Mouse (Mus musculus): ENCODE results near the gene Phlpp2. TPM values are rescaled to one million over a fixed set of nuclear protein-coding genes. Genes with fewer than 3 reads are reported as not detected.

Gene Phlpp2
- 2.2 and 2.7 TPM in 2 replicates for polyA plus RNA-seq (2012; rRNA removed)

GRCm38 (mm10) chr8:109868003-109868679, at the start of gene Phlpp2:
Gene Phlpp2 (plus strand): TSS chr8:109868542.
- peak within 1 kb of the TSS; percentile 64 for H3K4me3 ChIP-seq (ENCODE audit: control insufficient read depth, insufficient read depth, low read length)
- WGBS: 4% methylated on average over 42 of the region's 42 CpGs
- TF ChIP-seq POLR2A (IDR thresholded peaks at IDR 0.05; ENCODE audit: control insufficient read depth, extremely low read depth, insufficient read depth, low read length, poor library complexity) (peak; percentile 25; the same call in 1 of the 2 replicates), CTCF (IDR thresholded peaks at IDR 0.05; ENCODE audit: borderline replicate concordance, control insufficient read depth, extremely low read depth, insufficient read depth, low read length, poor library complexity) (no peak)
- H3K4me1 ChIP-seq (replicated peaks; ENCODE audit: control insufficient read depth, insufficient read depth, low read length): peaks cover 6% of the 10 kb centered on the region
- H3K27me3 ChIP-seq (ENCODE audit: control insufficient read depth, insufficient read depth, low read length): no peaks in the 10 kb centered on the region; the same call in 1 of the 2 replicates
- no peaks in the 10 kb centered on the region for H3K36me3 ChIP-seq (ENCODE audit: control insufficient read depth, insufficient read depth, low read length)
- H3K27ac ChIP-seq (ENCODE audit: control insufficient read depth, insufficient read depth, low read length): no peak within 1 kb of the TSS
- DNase-seq: peak; percentile 91

- H3K36me3 ChIP-seq (ENCODE audit: control insufficient read depth, insufficient read depth, low read length): peaks cover 17% of the 10 kb centered on the region
- H3K27me3 ChIP-seq (ENCODE audit: control insufficient read depth, insufficient read depth, low read length): no peaks in the 10 kb centered on the region
- DNase-seq: no peak
- H3K4me1 ChIP-seq (replicated peaks; ENCODE audit: control insufficient read depth, insufficient read depth, low read length): no peaks in the 10 kb centered on the region
- 95% methylated on average over 2 of the region's 2 CpGs for WGBS
- H3K27ac ChIP-seq (ENCODE audit: control insufficient read depth, insufficient read depth, low read length): no peak overlapping the region
- no peak for TF ChIP-seq POLR2A (IDR thresholded peaks at IDR 0.05; ENCODE audit: control insufficient read depth, extremely low read depth, insufficient read depth, low read length, poor library complexity)
- TF ChIP-seq CTCF (IDR thresholded peaks at IDR 0.05; ENCODE audit: borderline replicate concordance, control insufficient read depth, extremely low read depth, insufficient read depth, low read length, poor library complexity): no peak
- H3K4me3 ChIP-seq (ENCODE audit: control insufficient read depth, insufficient read depth, low read length): no peak overlapping the region
Measured at GRCm38 (mm10) chr8:109823561-109823960, 44.8 kb upstream of the Phlpp2 start.

DNA sequence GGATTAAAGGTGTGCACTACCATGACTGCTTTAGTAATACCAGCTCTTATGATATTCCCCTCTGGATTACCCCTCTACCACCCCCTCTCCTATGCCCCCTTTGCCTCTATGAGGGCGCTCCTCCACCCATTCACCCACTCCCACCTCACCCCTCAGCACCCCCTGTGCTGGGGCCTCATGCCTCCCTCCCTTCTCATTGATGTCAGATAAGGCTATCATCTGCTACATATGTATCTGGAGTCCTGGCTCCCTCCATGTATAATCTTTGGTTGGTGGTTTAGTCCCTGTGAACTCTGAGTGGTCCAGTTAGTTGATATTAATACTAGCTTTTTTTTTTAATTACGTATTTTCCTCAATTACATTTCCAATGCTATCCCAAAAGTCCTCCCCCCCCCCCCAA, 28.5 kb upstream of the Phlpp2 start:
- Histone ChIP-seq H3K27me3 (ENCODE audit: control insufficient read depth, insufficient read depth, low read length) (no peaks in the 10 kb centered on the region), H3K4me1 (replicated peaks; ENCODE audit: control insufficient read depth, insufficient read depth, low read length) (no peaks in the 10 kb centered on the region)

DNA sequence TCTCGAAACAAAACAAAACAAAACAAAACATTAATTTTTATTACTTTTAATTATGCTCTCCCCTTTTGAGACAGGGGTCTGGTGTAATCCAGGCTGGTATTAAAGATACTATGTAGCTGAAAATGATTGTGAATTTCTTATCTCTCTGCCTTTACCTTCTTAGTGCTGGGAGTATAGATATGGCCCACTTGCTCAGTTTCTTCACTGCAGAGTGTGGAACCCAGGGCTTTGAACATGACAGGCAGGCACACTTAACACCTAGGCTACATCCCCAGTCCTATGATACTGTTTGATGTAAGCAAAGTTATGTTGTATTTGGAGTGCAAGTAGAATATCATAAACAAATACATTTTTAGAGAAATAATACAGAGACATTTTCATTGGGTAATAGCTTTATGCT, 25.9 kb upstream of the Phlpp2 start:
- 96% methylated on average over 1 of the region's 1 CpGs for WGBS
- H3K36me3 ChIP-seq (ENCODE audit: control insufficient read depth, insufficient read depth, low read length): peaks cover 46% of the 10 kb centered on the region
- no peaks in the 10 kb centered on the region for H3K4me1 ChIP-seq (replicated peaks; ENCODE audit: control insufficient read depth, insufficient read depth, low read length)
- no peak overlapping the region for H3K4me3 ChIP-seq (ENCODE audit: control insufficient read depth, insufficient read depth, low read length)
- H3K27me3 ChIP-seq (ENCODE audit: control insufficient read depth, insufficient read depth, low read length): no peaks in the 10 kb centered on the region
- no peak for DNase-seq
- TF ChIP-seq CTCF (IDR thresholded peaks at IDR 0.05; ENCODE audit: borderline replicate concordance, control insufficient read depth, extremely low read depth, insufficient read depth, low read length, poor library complexity): no peak
- TF ChIP-seq POLR2A (IDR thresholded peaks at IDR 0.05; ENCODE audit: control insufficient read depth, extremely low read depth, insufficient read depth, low read length, poor library complexity): no peak
- no peak overlapping the region for H3K27ac ChIP-seq (ENCODE audit: control insufficient read depth, insufficient read depth, low read length)

More for the DNA sequence above, 28.5 kb upstream of the Phlpp2 start:
- Histone ChIP-seq H3K27ac (ENCODE audit: control insufficient read depth, insufficient read depth, low read length) (no peak overlapping the region), H3K36me3 (ENCODE audit: control insufficient read depth, insufficient read depth, low read length) (peaks cover 44% of the 10 kb centered on the region), H3K4me3 (ENCODE audit: control insufficient read depth, insufficient read depth, low read length) (no peak overlapping the region)
- TF ChIP-seq CTCF (IDR thresholded peaks at IDR 0.05; ENCODE audit: borderline replicate concordance, control insufficient read depth, extremely low read depth, insufficient read depth, low read length, poor library complexity) (no peak), POLR2A (IDR thresholded peaks at IDR 0.05; ENCODE audit: control insufficient read depth, extremely low read depth, insufficient read depth, low read length, poor library complexity) (no peak)
- whole genome bisulfite sequencing: 97% methylated on average over 2 of the region's 2 CpGs
- no peak for DNase-seq

GRCm38 (mm10) chr8:109847866-109848265, 20.5 kb upstream of the Phlpp2 start:
- Histone ChIP-seq H3K4me3 (ENCODE audit: control insufficient read depth, insufficient read depth, low read length) (no peak overlapping the region), H3K27ac (ENCODE audit: control insufficient read depth, insufficient read depth, low read length) (no peak overlapping the region), H3K36me3 (ENCODE audit: control insufficient read depth, insufficient read depth, low read length) (peaks cover 55% of the 10 kb centered on the region), H3K4me1 (replicated peaks; ENCODE audit: control insufficient read depth, insufficient read depth, low read length) (no peaks in the 10 kb centered on the region), H3K27me3 (ENCODE audit: control insufficient read depth, insufficient read depth, low read length) (no peaks in the 10 kb centered on the region)
- TF ChIP-seq CTCF (IDR thresholded peaks at IDR 0.05; ENCODE audit: borderline replicate concordance, control insufficient read depth, extremely low read depth, insufficient read depth, low read length, poor library complexity) (no peak), POLR2A (IDR thresholded peaks at IDR 0.05; ENCODE audit: control insufficient read depth, extremely low read depth, insufficient read depth, low read length, poor library complexity) (no peak)
- WGBS: 86% methylated on average over 2 of the region's 2 CpGs
- DNase-seq: no peak

DNA sequence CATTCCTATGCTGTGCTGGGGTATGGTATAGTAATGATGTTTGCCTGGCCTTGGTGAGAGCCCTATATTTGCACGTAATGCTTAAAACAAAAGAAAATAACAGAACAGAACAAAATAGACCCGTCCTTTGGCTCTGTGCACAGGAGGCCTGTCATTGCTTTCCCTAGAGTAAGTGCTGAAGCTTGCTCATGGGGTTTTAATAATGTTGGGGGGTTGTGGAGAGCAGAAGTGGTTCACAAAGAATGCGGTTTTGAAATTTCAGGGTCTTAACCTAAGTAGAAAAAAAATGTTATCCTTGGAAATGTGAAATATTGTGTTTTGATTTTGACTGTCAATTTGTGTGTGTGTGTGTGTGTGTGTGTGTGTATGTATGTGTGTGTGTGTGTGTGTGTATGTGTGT, 19.4 kb upstream of the Phlpp2 start:
- Histone ChIP-seq H3K27me3 (ENCODE audit: control insufficient read depth, insufficient read depth, low read length) (no peaks in the 10 kb centered on the region), H3K4me1 (replicated peaks; ENCODE audit: control insufficient read depth, insufficient read depth, low read length) (no peaks in the 10 kb centered on the region), H3K27ac (ENCODE audit: control insufficient read depth, insufficient read depth, low read length) (no peak overlapping the region), H3K4me3 (ENCODE audit: control insufficient read depth, insufficient read depth, low read length) (no peak overlapping the region), H3K36me3 (ENCODE audit: control insufficient read depth, insufficient read depth, low read length) (peaks cover 51% of the 10 kb centered on the region)
- no peak for DNase-seq
- 98% methylated on average over 3 of the region's 3 CpGs for WGBS
- no peak for TF ChIP-seq POLR2A (IDR thresholded peaks at IDR 0.05; ENCODE audit: control insufficient read depth, extremely low read depth, insufficient read depth, low read length, poor library complexity)
- TF ChIP-seq CTCF (IDR thresholded peaks at IDR 0.05; ENCODE audit: borderline replicate concordance, control insufficient read depth, extremely low read depth, insufficient read depth, low read length, poor library complexity): no peak
